Mouse (Mus musculus): ENCODE data around the gene Samd15.

DNA sequence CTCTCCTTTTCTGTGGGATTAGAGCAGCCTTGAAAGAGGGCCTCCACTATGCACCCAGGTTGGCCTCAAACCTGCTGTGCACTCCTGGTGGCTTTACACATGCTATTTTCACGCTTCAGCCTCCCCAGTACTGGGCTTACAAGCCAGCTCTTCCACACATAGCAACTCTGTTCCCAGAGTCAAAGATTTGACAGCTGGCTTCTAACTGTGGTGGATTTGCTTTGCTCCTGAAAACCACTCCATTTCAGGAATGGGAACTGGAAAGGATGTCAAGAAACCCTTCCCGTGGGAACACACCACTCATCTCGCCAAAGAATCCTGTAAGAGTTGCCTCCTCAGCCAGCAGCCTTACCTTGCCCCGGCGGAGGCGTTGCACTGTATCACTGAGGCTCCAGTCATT lies 54.4 kb downstream of the Samd15 start:
- TF ChIP-seq EP300 (IDR thresholded peaks at IDR 0.05) (no peak), CTCF (IDR thresholded peaks at IDR 0.05) (no peak)

Data from lung, postnatal 0 days (tissue).